Mouse (Mus musculus) kidney, adult 2 months (tissue): ENCODE measurements around the gene 4932438H23Rik.

Source experiments
- CTCF ChIP-seq: fragments of 200-500 bp; conservative IDR thresholded peaks from 2 replicates; pipeline ENCODE4 v1.5.1; 2011; ENCODE audit warnings: low read depth, mild to moderate bottlenecking, control low read depth, low read length, moderate library complexity, mixed read lengths; ENCODE audit not compliant: insufficient read depth, insufficient read length
- POLR2A ChIP-seq: fragments of 200-500 bp; IDR thresholded peaks from one replicate; pipeline ENCODE4 v1.6.1; 2011; ENCODE audit warnings: low read depth, low read length, control low read depth

GRCm38 (mm10) chr16:91073163-91073892, 21.6 kb downstream of the 4932438H23Rik start:
- TF ChIP-seq CTCF (peak; percentile 91), POLR2A (no peak)
